Mouse (Mus musculus) ovary, postnatal 36 days (tissue): ENCODE results near the gene Nek2.

ENCODE experiments used
- DNase-seq: peaks from one replicate; pipeline ENCODE4 v3.0.0; 2022; ENCODE audit warnings: low spot score, mixed read lengths

Nek2 gene

GRCm38 (mm10) chr1:191814935-191815334, 6.3 kb upstream of the Nek2 start:
- no peak for DNase-seq

- no peak for DNase-seq
Measured at GRCm38 (mm10) chr1:191816596-191816995, 4.6 kb upstream of the Nek2 start.

GRCm38 (mm10) chr1:191817418-191818144, 3.7 kb upstream of the Nek2 start:
- peak; percentile 84 for DNase-seq

GRCm38 (mm10) chr1:191818145-191818631, 3.1 kb upstream of the Nek2 start:
- no peak for DNase-seq

- DNase-seq, result no peak
Measured at GRCm38 (mm10) chr1:191819026-191819425, 2.2 kb upstream of the Nek2 start.

GRCm38 (mm10) chr1:191820951-191821325, 306 bp upstream of the Nek2 start:
- no peak for DNase-seq

GRCm38 (mm10) chr1:191829124-191829523, 7.9 kb downstream of the Nek2 start:
- no peak for DNase-seq

- DNase-seq, result no peak
Measured at GRCm38 (mm10) chr1:191833396-191833795, 12.2 kb downstream of the Nek2 start.

GRCm38 (mm10) chr1:191834825-191835224, 13.6 kb downstream of the Nek2 start:
- DNase-seq, result peak; percentile 76

- DNase-seq, result no peak
Measured at GRCm38 (mm10) chr1:191836318-191836985, 15.2 kb downstream of the Nek2 start.

- no peak for DNase-seq
Measured at GRCm38 (mm10) chr1:191837691-191838090, 16.4 kb downstream of the Nek2 start.

- peak; percentile 43 for DNase-seq
Measured at GRCm38 (mm10) chr1:191838994-191839741, 17.9 kb downstream of the Nek2 start.

GRCm38 (mm10) chr1:191840774-191841565, 19.7 kb downstream of the Nek2 start:
- DNase-seq, result no peak

- DNase-seq, result no peak
Measured at GRCm38 (mm10) chr1:191842247-191842646, 21.0 kb downstream of the Nek2 start.

- no peak for DNase-seq
Measured at GRCm38 (mm10) chr1:191846667-191847066, 25.4 kb downstream of the Nek2 start.

- DNase-seq, result no peak
Measured at GRCm38 (mm10) chr1:191849501-191849900, 28.3 kb downstream of the Nek2 start.

GRCm38 (mm10) chr1:191853442-191853841, 32.2 kb downstream of the Nek2 start:
- no peak for DNase-seq

- no peak for DNase-seq
Measured at GRCm38 (mm10) chr1:191854716-191855115, 33.5 kb downstream of the Nek2 start.

GRCm38 (mm10) chr1:191855136-191855878, 34.1 kb downstream of the Nek2 start:
- peak; percentile 73 for DNase-seq

- DNase-seq, result no peak
Measured at GRCm38 (mm10) chr1:191856886-191857651, 35.8 kb downstream of the Nek2 start.
